Mouse (Mus musculus) ZHBTc4 (cell line): Measurements from ENCODE around the gene Tanc2.

Experiments used
- DNase-seq: peaks from one replicate; pipeline ENCODE4 v3.0.0-alpha.2; 2011; ENCODE audit warnings: low read depth, low spot score

The Tanc2 gene

GRCm38 (mm10) chr11:105922769-105923663 is 333.2 kb downstream of the Tanc2 start:
- no peak for DNase-seq

- peak; percentile 80 for DNase-seq
Measured at GRCm38 (mm10) chr11:105927065-105928030, 337.6 kb downstream of the Tanc2 start.

- no peak for DNase-seq
Measured at GRCm38 (mm10) chr11:105928171-105928570, 338.4 kb downstream of the Tanc2 start.

GRCm38 (mm10) chr11:105931380-105931779 is 341.6 kb downstream of the Tanc2 start:
- DNase-seq = no peak

- no peak for DNase-seq
Measured at GRCm38 (mm10) chr11:105933746-105934145, 344.0 kb downstream of the Tanc2 start.

GRCm38 (mm10) chr11:105934303-105934711 is 344.5 kb downstream of the Tanc2 start:
- no peak for DNase-seq

- DNase-seq = no peak
Measured at GRCm38 (mm10) chr11:105934816-105935215, 345.0 kb downstream of the Tanc2 start.

- no peak for DNase-seq
Measured at GRCm38 (mm10) chr11:105935496-105935895, 345.7 kb downstream of the Tanc2 start.

GRCm38 (mm10) chr11:105936200-105936599 is 346.4 kb downstream of the Tanc2 start:
- DNase-seq = no peak

- DNase-seq = no peak
Measured at GRCm38 (mm10) chr11:105936974-105937373, 347.2 kb downstream of the Tanc2 start.

- no peak for DNase-seq
Measured at GRCm38 (mm10) chr11:105938771-105939170, 349.0 kb downstream of the Tanc2 start.

GRCm38 (mm10) chr11:105941973-105942372 is 352.2 kb downstream of the Tanc2 start:
- DNase-seq = no peak

GRCm38 (mm10) chr11:105943133-105944102 is 353.6 kb downstream of the Tanc2 start:
- peak; percentile 78 for DNase-seq

- peak; percentile 84 for DNase-seq
Measured at GRCm38 (mm10) chr11:105944126-105944621, 354.4 kb downstream of the Tanc2 start.

GRCm38 (mm10) chr11:105944770-105945672 is 355.2 kb downstream of the Tanc2 start:
- DNase-seq = peak; percentile 20

- peak; percentile 32 for DNase-seq
Measured at GRCm38 (mm10) chr11:105946694-105947154, 356.9 kb downstream of the Tanc2 start.

- DNase-seq = no peak
Measured at GRCm38 (mm10) chr11:105948255-105948654, 358.5 kb downstream of the Tanc2 start.

- peak; percentile 81 for DNase-seq
Measured at GRCm38 (mm10) chr11:105950519-105950918, 360.7 kb downstream of the Tanc2 start.

GRCm38 (mm10) chr11:105951601-105952044 is 361.8 kb downstream of the Tanc2 start:
- DNase-seq = no peak
